ENCODE assay signal across 8 mouse cellular contexts in genomic region chr11:50292190-50292855, GRCm38 (mm10). TPM values are rescaled to one million over a fixed set of nuclear protein-coding genes. Genes with fewer than 3 reads are reported as not detected.
DNase-seq lines count a peak whose midpoint lies in the region; ATAC-seq and TF ChIP-seq lines count a peak whose summit lies in the region.

Gene Maml1, minus strand, starts transcription at chr11:50292311.

- ATAC-seq in erythroid progenitor cell, adult 5-6 weeks (replicated peaks; ENCODE audit: low FRiP score, poor library complexity, severe bottlenecking) = peak; percentile 98
- peak; percentile 97 for ATAC-seq in heart, embryonic 12.5 days (ENCODE audit: insufficient number of reproducible peaks, low FRiP score)
- peak; percentile 96 for ATAC-seq in kidney, postnatal 0 days (replicated peaks; ENCODE audit: low FRiP score, low read depth)
- peak; percentile 97 for ATAC-seq in liver, embryonic 11.5 days (replicated peaks; ENCODE audit: low FRiP score)
- peak; percentile 98 for ATAC-seq in stomach, embryonic 14.5 days (ENCODE audit: insufficient number of reproducible peaks, insufficient read depth, low FRiP score, low read depth)

- under 1% methylated on average over 45 of the region's 45 CpGs for WGBS in heart, embryonic 12.5 days
- WGBS in kidney, postnatal 0 days = under 1% methylated on average over 45 of the region's 45 CpGs
- WGBS in liver, embryonic 11.5 days = under 1% methylated on average over 45 of the region's 45 CpGs
- under 1% methylated on average over 45 of the region's 45 CpGs for WGBS in stomach, embryonic 14.5 days

- peak within 1 kb of the TSS; percentile 99 for H3K9ac ChIP-seq in heart, embryonic 12.5 days
- H3K9ac ChIP-seq in kidney, postnatal 0 days (ENCODE audit: low read depth, low read length) = peak within 1 kb of the TSS; percentile 98
- H3K9ac ChIP-seq in liver, embryonic 11.5 days (ENCODE audit: low read depth, low read length) = peak within 1 kb of the TSS; percentile 97
- H3K9ac ChIP-seq in stomach, embryonic 14.5 days (replicated peaks; ENCODE audit: low read depth, low read length) = peak within 1 kb of the TSS; percentile 98

- peak within 1 kb of the TSS; percentile 93 for H3K4me3 ChIP-seq in heart, embryonic 12.5 days
- peak within 1 kb of the TSS; percentile 91 for H3K4me3 ChIP-seq in kidney, postnatal 0 days (replicated peaks; ENCODE audit: low read depth, low read length)
- H3K4me3 ChIP-seq in liver, embryonic 11.5 days (ENCODE audit: low read depth, low read length) = peak within 1 kb of the TSS; percentile 99
- peak within 1 kb of the TSS; percentile 95 for H3K4me3 ChIP-seq in stomach, embryonic 14.5 days (ENCODE audit: low read depth, low read length)

- H3K27ac ChIP-seq in heart, embryonic 12.5 days (ENCODE audit: poor library complexity, severe bottlenecking) = peak within 1 kb of the TSS; percentile 99
- H3K27ac ChIP-seq in kidney, postnatal 0 days = peak within 1 kb of the TSS; percentile 98
- H3K27ac ChIP-seq in liver, embryonic 11.5 days (ENCODE audit: low read depth, low read length) = peak within 1 kb of the TSS; percentile 96
- H3K27ac ChIP-seq in stomach, embryonic 14.5 days (ENCODE audit: low read length) = peak within 1 kb of the TSS; percentile 99

- peaks cover 36% of the 10 kb centered on the region for H3K4me1 ChIP-seq in heart, embryonic 12.5 days (replicated peaks)
- no peaks in the 10 kb centered on the region for H3K4me1 ChIP-seq in kidney, postnatal 0 days (replicated peaks; ENCODE audit: insufficient read depth, low read length)
- H3K4me1 ChIP-seq in liver, embryonic 11.5 days (replicated peaks; ENCODE audit: control insufficient read depth, insufficient read depth, low read length) = peaks cover 15% of the 10 kb centered on the region
- H3K4me1 ChIP-seq in stomach, embryonic 14.5 days (ENCODE audit: control insufficient read depth, insufficient read depth, low read length) = peaks cover 7% of the 10 kb centered on the region; the same call in 1 of the 2 replicates

- peak; percentile 26; the same call in 1 of the 2 replicates for TF ChIP-seq CTCF in kidney, postnatal 0 days (IDR thresholded peaks at IDR 0.05; ENCODE audit: low read depth)

- H3K36me3 ChIP-seq in heart, embryonic 12.5 days = peaks cover 44% of the 10 kb centered on the region
- peaks cover 22% of the 10 kb centered on the region for H3K36me3 ChIP-seq in kidney, postnatal 0 days (ENCODE audit: insufficient read depth, low read length)
- peaks cover 29% of the 10 kb centered on the region for H3K36me3 ChIP-seq in liver, embryonic 11.5 days (ENCODE audit: control insufficient read depth, insufficient read depth, low read length)
- peaks cover 33% of the 10 kb centered on the region for H3K36me3 ChIP-seq in stomach, embryonic 14.5 days (ENCODE audit: control insufficient read depth, insufficient read depth, low read length)

- no peaks in the 10 kb centered on the region for H3K27me3 ChIP-seq in heart, embryonic 12.5 days (replicated peaks)
- H3K27me3 ChIP-seq in kidney, postnatal 0 days (ENCODE audit: insufficient read depth, low read length) = no peaks in the 10 kb centered on the region
- no peaks in the 10 kb centered on the region for H3K27me3 ChIP-seq in liver, embryonic 11.5 days (replicated peaks; ENCODE audit: control insufficient read depth, insufficient read depth, low read length)
- H3K27me3 ChIP-seq in stomach, embryonic 14.5 days (ENCODE audit: control insufficient read depth, insufficient read depth, low read length) = no peaks in the 10 kb centered on the region

- DNase-seq in CD4-positive helper T cell, adult 2 months (ENCODE audit: low read depth, low spot score) = peak; percentile 98
- peak; percentile 96 for DNase-seq in brain, embryonic 18.5 days (ENCODE audit: low read depth, low spot score)
- DNase-seq in kidney, postnatal 0 days (ENCODE audit: low spot score) = peak; percentile 100
- peak; percentile 97 for DNase-seq in liver, embryonic 11.5 days (ENCODE audit: low spot score)
- DNase-seq in naive thymus-derived CD4-positive, alpha-beta T cell, adult 2 months (ENCODE audit: low read depth) = peak; percentile 98

- peak within 1 kb of the TSS; percentile 77 for H3K4me2 ChIP-seq in heart, embryonic 12.5 days
- H3K4me2 ChIP-seq in kidney, postnatal 0 days (ENCODE audit: low read length) = peak within 1 kb of the TSS; percentile 76
- peak within 1 kb of the TSS; percentile 90 for H3K4me2 ChIP-seq in liver, embryonic 11.5 days
- H3K4me2 ChIP-seq in stomach, embryonic 14.5 days (replicated peaks; ENCODE audit: low read depth, low read length) = peak within 1 kb of the TSS; percentile 84

- no peaks in the 10 kb centered on the region for H3K9me3 ChIP-seq in heart, embryonic 12.5 days (replicated peaks)
- H3K9me3 ChIP-seq in kidney, postnatal 0 days (replicated peaks; ENCODE audit: low read length) = no peaks in the 10 kb centered on the region
- H3K9me3 ChIP-seq in liver, embryonic 11.5 days (ENCODE audit: control insufficient read depth, low read length) = no peaks in the 10 kb centered on the region
- no peaks in the 10 kb centered on the region for H3K9me3 ChIP-seq in stomach, embryonic 14.5 days (ENCODE audit: control insufficient read depth, low read depth, low read length)

RNA-seq across cellular contexts. Expression of gene Maml1, which starts in this region (rescaled TPM):
- 8.0 and 9.0 TPM in 2 replicates for total RNA-seq in erythroid progenitor cell, adult 5-6 weeks (2015; ENCODE audit: low replicate concordance)
- total RNA-seq in erythroid progenitor cell, adult 5-6 weeks (2017; ENCODE audit: low replicate concordance) = 4.5 and 5.1 TPM in 2 replicates
- 4.6 and 6.1 TPM in 2 replicates for polyA plus RNA-seq in heart, embryonic 12.5 days (2016; fragmentation: Nextera tagmentation; extraction: Ambion mirVana)
- 5.0 and 6.0 TPM in 2 replicates for polyA plus RNA-seq in kidney, postnatal 0 days (2015; fragmentation: Nextera tagmentation; extraction: Ambion mirVana)
- polyA plus RNA-seq in liver, embryonic 11.5 days (2014; fragmentation: Nextera tagmentation; extraction: Ambion mirVana) = 4.4 and 5.6 TPM in 2 replicates
- 9.9 and 10.0 TPM in 2 replicates for polyA plus RNA-seq in stomach, embryonic 14.5 days (2014; fragmentation: Nextera tagmentation; extraction: Ambion mirVana)

Comparison
In these comparisons a context has a peak if more than half of its experiments do, and no peak if none do; other contexts are left out.
1. Peak in every context shown above with its lines: DNase-seq, ATAC-seq, H3K4me3 ChIP-seq and H3K27ac ChIP-seq.